Mouse (Mus musculus) spleen, adult 2 months (tissue): ENCODE measurements around the gene Senp3.

Experiments used
- CTCF ChIP-seq: fragments of 200-500 bp; IDR thresholded peaks from 2 replicates; pipeline ENCODE4 v1.5.1; 2011; ENCODE audit warnings: mild to moderate bottlenecking, inconsistent platforms; ENCODE audit not compliant: insufficient read depth, insufficient read length, insufficient replicate concordance; ENCODE audit errors: extremely low read depth
- POLR2A ChIP-seq: fragments of 200-500 bp; IDR thresholded peaks from 2 replicates; pipeline ENCODE4 v1.6.1; 2011; ENCODE audit warnings: low read depth, low read length, inconsistent platforms

DNA sequence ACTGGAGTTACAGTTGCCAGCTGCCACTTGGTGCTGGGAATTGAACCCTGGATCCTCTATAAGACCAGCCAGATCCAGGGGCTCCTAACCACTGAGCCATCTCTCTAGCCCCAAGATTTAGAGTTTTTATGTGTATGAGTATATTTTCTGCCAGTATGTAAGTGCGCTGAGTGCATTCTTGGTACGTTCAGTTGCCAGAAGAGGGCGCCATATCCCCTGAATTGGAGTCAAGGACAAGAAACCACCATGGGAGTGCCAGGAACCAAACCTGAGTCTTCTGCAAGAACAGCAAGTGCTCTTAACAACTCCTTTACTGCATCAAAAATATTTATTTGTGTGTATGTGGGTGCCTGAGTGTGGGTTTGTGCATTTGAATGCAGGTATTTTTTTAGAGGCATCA is 47.2 kb upstream of the Senp3 start:
- TF ChIP-seq CTCF = peak; percentile 38; the same call in 1 of the 2 replicates
- no peak for TF ChIP-seq POLR2A
